Mouse (Mus musculus) thymus, postnatal 25 days (tissue): ENCODE measurements at regions not wholly inside any gene's neighbourhood (a gene's known extent, or its start where the extent isn't known, plus 50 kb on each side); places are given as distances from the start of the nearest gene placed in this dataset.
A peak's percentile ranks its signal among the peaks of the same experiment; 100 is the strongest.

Source experiments
- DNase-seq: peaks from one replicate; pipeline ENCODE4 v3.0.0; 2022

GRCm38 (mm10) chr7:37343021-37343593 lies 430.3 kb downstream of the Zfp536 start:
- DNase-seq: no peak

GRCm38 (mm10) chr7:37343691-37344233 lies 429.7 kb downstream of the Zfp536 start:
- DNase-seq: no peak

- DNase-seq: peak; percentile 32
Measured at GRCm38 (mm10) chr7:37346041-37346440, 427.4 kb downstream of the Zfp536 start.

GRCm38 (mm10) chr7:37357647-37358395 lies 415.6 kb downstream of the Zfp536 start:
- DNase-seq: peak; percentile 81

GRCm38 (mm10) chr7:37358492-37358891 lies 414.9 kb downstream of the Zfp536 start:
- DNase-seq: no peak

- no peak for DNase-seq
Measured at GRCm38 (mm10) chr7:37359473-37359872, 414.0 kb downstream of the Zfp536 start.

- DNase-seq: peak; percentile 10
Measured at GRCm38 (mm10) chr7:37360171-37360570, 413.3 kb downstream of the Zfp536 start.

- no peak for DNase-seq
Measured at GRCm38 (mm10) chr7:37361802-37362441, 411.5 kb downstream of the Zfp536 start.

- DNase-seq: no peak
Measured at GRCm38 (mm10) chr7:37362879-37363278, 410.6 kb downstream of the Zfp536 start.

- no peak for DNase-seq
Measured at GRCm38 (mm10) chr7:37363629-37364175, 409.7 kb downstream of the Zfp536 start.

- DNase-seq: no peak
Measured at GRCm38 (mm10) chr7:37364221-37364620, 409.2 kb downstream of the Zfp536 start.

GRCm38 (mm10) chr7:37366006-37366405 lies 407.4 kb downstream of the Zfp536 start:
- DNase-seq: no peak

GRCm38 (mm10) chr7:37369698-37370097 lies 403.7 kb downstream of the Zfp536 start:
- peak; percentile 20 for DNase-seq

- peak; percentile 68 for DNase-seq
Measured at GRCm38 (mm10) chr7:37373864-37374263, 399.6 kb downstream of the Zfp536 start.

- no peak for DNase-seq
Measured at GRCm38 (mm10) chr7:37375044-37375443, 398.4 kb downstream of the Zfp536 start.

- no peak for DNase-seq
Measured at GRCm38 (mm10) chr7:37375591-37375990, 397.9 kb downstream of the Zfp536 start.

GRCm38 (mm10) chr7:37376207-37376606 lies 397.2 kb downstream of the Zfp536 start:
- DNase-seq: no peak

- no peak for DNase-seq
Measured at GRCm38 (mm10) chr7:37377889-37378521, 395.4 kb downstream of the Zfp536 start.

GRCm38 (mm10) chr7:37387871-37388270 lies 385.6 kb downstream of the Zfp536 start:
- DNase-seq: no peak

GRCm38 (mm10) chr7:37388843-37389702 lies 384.4 kb downstream of the Zfp536 start:
- DNase-seq: no peak

GRCm38 (mm10) chr7:37389703-37390087 lies 383.7 kb downstream of the Zfp536 start:
- no peak for DNase-seq

GRCm38 (mm10) chr7:37390271-37390670 lies 383.2 kb downstream of the Zfp536 start:
- no peak for DNase-seq
